Mouse (Mus musculus) WW6 (cell line): ENCODE results near the gene Rheb.
"Not testable (repeated sequence)": the region's sequence is repeated elsewhere in the genome, so short reads cannot be mapped to it uniquely, and the experiment has no call there.

Source experiments
- DNase-seq: peaks from one replicate; pipeline ENCODE4 v3.0.0-alpha.2; 2013; ENCODE audit warnings: low read depth, low spot score

The Rheb gene

GRCm38 (mm10) chr5:24797858-24798257 is 44.6 kb downstream of the Rheb start:
- DNase-seq, result no peak

- DNase-seq, result no peak
Observed at GRCm38 (mm10) chr5:24792961-24793360, 49.5 kb downstream of the Rheb start.

- no peak for DNase-seq
Observed at GRCm38 (mm10) chr5:24782957-24783356, 59.5 kb downstream of the Rheb start.

GRCm38 (mm10) chr5:24781048-24781447 is 61.4 kb downstream of the Rheb start:
- no peak for DNase-seq

GRCm38 (mm10) chr5:24779881-24780512 is 62.4 kb downstream of the Rheb start:
- no peak for DNase-seq

- no peak for DNase-seq
Observed at GRCm38 (mm10) chr5:24779321-24779720, 63.1 kb downstream of the Rheb start.

GRCm38 (mm10) chr5:24778843-24779140 is 63.6 kb downstream of the Rheb start:
- DNase-seq, result no peak

GRCm38 (mm10) chr5:24778082-24778842 is 64.2 kb downstream of the Rheb start:
- no peak for DNase-seq

GRCm38 (mm10) chr5:24776681-24777080 is 65.7 kb downstream of the Rheb start:
- no peak for DNase-seq

- not testable (repeated sequence) for DNase-seq
Observed at GRCm38 (mm10) chr5:24774549-24774948, 67.9 kb downstream of the Rheb start.

- no peak for DNase-seq
Observed at GRCm38 (mm10) chr5:24757816-24758215, 84.6 kb downstream of the Rheb start, which contains the start of gene Crygn. TSS of gene Crygn (minus strand) at chr5:24758008.

GRCm38 (mm10) chr5:24756931-24757330 is 85.5 kb downstream of the Rheb start:
- DNase-seq, result no peak
